ENCODE assay signal across 8 mouse cellular contexts in the genomic region with DNA sequence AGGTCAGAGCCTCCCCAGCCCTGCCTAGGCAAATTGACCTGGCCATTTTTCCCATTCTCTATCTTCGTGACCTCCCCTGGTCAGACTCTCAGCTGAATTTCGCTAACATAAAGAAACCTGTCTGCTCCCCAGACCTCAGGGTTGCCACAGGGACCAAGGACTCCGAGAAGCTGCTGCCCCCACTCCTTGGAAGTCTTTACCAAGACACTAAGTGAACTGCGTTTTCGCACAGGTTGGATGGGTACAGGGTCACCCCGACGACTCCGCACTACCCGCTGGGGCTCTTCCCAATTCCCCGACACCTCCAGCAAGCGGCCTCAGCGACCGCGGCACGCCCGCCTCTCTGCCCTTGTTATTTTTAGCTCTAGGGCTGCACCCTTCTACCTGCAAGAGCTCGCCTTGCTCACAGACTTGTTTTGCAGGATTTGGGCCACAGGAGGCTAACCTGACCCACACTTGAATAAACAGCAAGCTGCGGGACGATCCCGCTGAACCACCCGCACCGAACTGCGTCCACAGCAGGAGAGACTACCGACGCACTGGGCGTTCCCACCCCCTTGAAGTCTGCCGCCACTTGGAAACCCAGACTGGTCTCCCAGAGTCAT. TPM values are rescaled to one million over a fixed set of nuclear protein-coding genes. Genes with fewer than 3 reads are reported as not detected.
DNase-seq lines count a peak whose midpoint lies in the region; ATAC-seq and TF ChIP-seq lines count a peak whose summit lies in the region.

No protein-coding gene starts in this region.

- peak overlapping the region; percentile 39 for H3K4me3 ChIP-seq in gastrocnemius, adult 2 months
- H3K4me3 ChIP-seq in hindbrain, embryonic 12.5 days = peak overlapping the region; percentile 26
- H3K4me3 ChIP-seq in liver, embryonic 12.5 days = peak overlapping the region; percentile 30
- peak overlapping the region; percentile 19; the same call in 1 of the 2 replicates for H3K4me3 ChIP-seq in neural tube, embryonic 12.5 days

- DNase-seq in gastrocnemius, adult 2 months = no peak
- no peak for DNase-seq in gastrocnemius, adult 8-10 months (ENCODE audit: low spot score in 2 of 2)
- DNase-seq in left cerebral cortex, adult 8-10 months (ENCODE audit: low spot score in 2 of 2) = no peak
- no peak for DNase-seq in layer of hippocampus, adult 9-11 months
- DNase-seq in layer of hippocampus, adult 8-10 months (ENCODE audit: low spot score in 2 of 2) = no peak

- H3K36me3 ChIP-seq in hindbrain, embryonic 12.5 days = no peaks in the 10 kb centered on the region
- H3K36me3 ChIP-seq in liver, embryonic 12.5 days = no peaks in the 10 kb centered on the region
- no peaks in the 10 kb centered on the region for H3K36me3 ChIP-seq in neural tube, embryonic 12.5 days

- ATAC-seq in hindbrain, embryonic 12.5 days (ENCODE audit: low FRiP score) = no peak
- ATAC-seq in liver, embryonic 12.5 days = no peak
- no peak for ATAC-seq in neural tube, embryonic 12.5 days (ENCODE audit: low FRiP score, low read depth)

- peaks cover 11% of the 10 kb centered on the region for H3K4me1 ChIP-seq in hindbrain, embryonic 12.5 days
- H3K4me1 ChIP-seq in liver, embryonic 12.5 days = 0 out of 2 replicates have a peak, but pooled peaks cover 6% of the 10 kb centered on the region
- H3K4me1 ChIP-seq in neural tube, embryonic 12.5 days = peaks cover 9% of the 10 kb centered on the region

- TF ChIP-seq CTCF in gastrocnemius, adult 2 months (IDR thresholded peaks at IDR 0.05) = peak; percentile 5; the same call in 1 of the 2 replicates

- H3K9ac ChIP-seq in hindbrain, embryonic 12.5 days = peak overlapping the region; percentile 43; the same call in 1 of the 2 replicates
- no peak overlapping the region for H3K9ac ChIP-seq in liver, embryonic 12.5 days
- no peak overlapping the region for H3K9ac ChIP-seq in neural tube, embryonic 12.5 days

- peaks cover 44% of the 10 kb centered on the region for H3K27me3 ChIP-seq in hindbrain, embryonic 12.5 days
- peaks cover 60% of the 10 kb centered on the region for H3K27me3 ChIP-seq in liver, embryonic 12.5 days (replicated peaks)
- peaks cover 30% of the 10 kb centered on the region for H3K27me3 ChIP-seq in neural tube, embryonic 12.5 days (replicated peaks)

- no peak overlapping the region for H3K27ac ChIP-seq in gastrocnemius, adult 2 months
- no peak overlapping the region for H3K27ac ChIP-seq in hindbrain, embryonic 12.5 days
- H3K27ac ChIP-seq in liver, embryonic 12.5 days = no peak overlapping the region
- no peak overlapping the region for H3K27ac ChIP-seq in neural tube, embryonic 12.5 days

- intact Hi-C loops in gastrocnemius, adult 2 months (cut with DNase I) = no loop called here

- WGBS in hindbrain, embryonic 12.5 days = 2% methylated on average over 27 of the region's 27 CpGs
- 3% methylated on average over 27 of the region's 27 CpGs for whole genome bisulfite sequencing in liver, embryonic 12.5 days (ENCODE audit: insufficient replicate concordance)
- WGBS in neural tube, embryonic 12.5 days = 2% methylated on average over 27 of the region's 27 CpGs

- peak overlapping the region; percentile 44 for H3K4me2 ChIP-seq in hindbrain, embryonic 12.5 days (replicated peaks)
- H3K4me2 ChIP-seq in liver, embryonic 12.5 days = peak overlapping the region; percentile 50
- H3K4me2 ChIP-seq in neural tube, embryonic 12.5 days (replicated peaks) = peak overlapping the region; percentile 55

- H3K9me3 ChIP-seq in hindbrain, embryonic 12.5 days (replicated peaks) = no peaks in the 10 kb centered on the region
- H3K9me3 ChIP-seq in liver, embryonic 12.5 days (replicated peaks) = no peaks in the 10 kb centered on the region
- H3K9me3 ChIP-seq in neural tube, embryonic 12.5 days = no peaks in the 10 kb centered on the region

RNA-seq across cellular contexts. Expression of a gene that starts 7.7 kb away (rescaled TPM):
- total RNA-seq in gastrocnemius, adult 2 months (2021) = 1 to 10 TPM; 5.0 to 5.4 TPM
- 10 to 100 TPM in 1 of 4 experiments, 1 to 10 TPM in 3; 2.9 to 10.7 (median 5.5) TPM for total RNA-seq in gastrocnemius, adult 8-10 months (2022)
- 16.6 and 25.0 TPM in 2 replicates for polyA plus RNA-seq in hindbrain, embryonic 12.5 days (2016; fragmentation: Nextera tagmentation; extraction: Ambion mirVana)
- 2.4 and 3.2 TPM in 2 replicates for polyA plus RNA-seq in liver, embryonic 12.5 days (2016; fragmentation: Nextera tagmentation; extraction: Ambion mirVana)
- polyA plus RNA-seq in neural tube, embryonic 12.5 days (2016; fragmentation: Nextera tagmentation; extraction: Ambion mirVana) = 13.8 and 18.1 TPM in 2 replicates
- 1 to 10 TPM; 2.9 to 7.5 (median 5.7) TPM for total RNA-seq in left cerebral cortex, adult 8-10 months (2022)
- 1 to 10 TPM; 2.9 to 4.2 (median 3.6) TPM for total RNA-seq in layer of hippocampus, adult 8-10 months (2022)

RNA-seq across cellular contexts. Expression of a gene that starts 19.0 kb away (rescaled TPM):
- not detected for total RNA-seq in gastrocnemius, adult 2 months (2021)
- total RNA-seq in gastrocnemius, adult 8-10 months (2022) = not detected
- not detected in 2 replicates for polyA plus RNA-seq in hindbrain, embryonic 12.5 days (2016; fragmentation: Nextera tagmentation; extraction: Ambion mirVana)
- not detected in 2 replicates for polyA plus RNA-seq in liver, embryonic 12.5 days (2016; fragmentation: Nextera tagmentation; extraction: Ambion mirVana)
- polyA plus RNA-seq in neural tube, embryonic 12.5 days (2016; fragmentation: Nextera tagmentation; extraction: Ambion mirVana) = not detected in 2 replicates
- not detected for total RNA-seq in left cerebral cortex, adult 8-10 months (2022)
- total RNA-seq in layer of hippocampus, adult 8-10 months (2022) = not detected
